Comparison of ENCODE assay signal across 13 mouse cellular contexts in the genomic region with DNA sequence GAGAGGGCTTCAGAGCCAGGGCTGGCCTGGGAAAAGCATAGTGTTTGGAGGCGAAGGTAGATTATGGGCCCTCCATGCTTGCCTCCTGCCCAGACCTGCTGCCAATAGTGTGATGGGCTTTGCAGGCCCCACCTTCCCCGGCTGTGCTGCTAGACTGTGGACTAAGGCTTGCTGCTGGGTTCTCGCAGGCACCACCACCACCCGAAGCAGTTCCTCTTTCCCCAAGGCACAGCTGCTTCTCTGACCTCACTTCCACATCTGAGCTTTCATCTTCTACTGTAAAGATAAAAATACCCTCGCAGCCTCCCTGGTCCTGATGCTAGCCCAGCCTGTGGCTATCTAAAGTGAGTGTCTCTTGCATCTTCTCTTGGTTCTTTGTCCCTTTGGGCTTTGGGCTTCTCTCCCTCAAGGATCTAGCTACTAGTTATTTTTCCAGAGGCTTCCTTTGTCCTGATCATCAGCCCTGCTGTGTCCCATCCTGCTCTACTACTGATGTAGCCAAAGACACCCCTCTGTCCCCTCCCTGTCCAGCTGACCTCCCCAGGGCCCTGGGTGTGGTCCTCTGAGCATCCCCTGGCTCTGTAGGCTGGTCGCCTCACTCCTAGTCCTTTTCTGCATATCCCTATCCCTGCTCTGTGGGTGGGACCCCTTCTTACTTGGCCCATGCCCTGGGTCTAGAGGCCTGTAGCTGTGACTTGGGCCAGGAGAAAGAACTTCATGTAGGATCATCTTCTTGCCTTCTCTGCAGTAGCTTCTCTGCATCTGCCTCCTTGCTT. TPM values are rescaled to one million over a fixed set of nuclear protein-coding genes. Genes with fewer than 3 reads are reported as not detected.
DNase-seq lines count a peak whose midpoint lies in the region; ATAC-seq and TF ChIP-seq lines count a peak whose summit lies in the region.
"Had no signal": no experiment of that assay in that cellular context is flagged by ENCODE, and none has a peak within 500 bp of the region (broad histone marks: within the 10 kb centered on the region; RNA-seq: fewer than 3 reads in every experiment).

No protein-coding gene starts in this region.

- TF ChIP-seq CTCF in thymus, adult 2 months (IDR thresholded peaks at IDR 0.05; ENCODE audit: borderline replicate concordance, control insufficient read depth, extremely low read depth, insufficient read depth, low read length, poor library complexity) = no peak
- no peak for TF ChIP-seq CTCF in bone marrow, adult 2 months (IDR thresholded peaks at IDR 0.05; ENCODE audit: control insufficient read depth, insufficient read depth, low read length)

- no peak overlapping the region for H3K4me2 ChIP-seq in midbrain, embryonic 16.5 days (ENCODE audit: low read length)
- H3K4me2 ChIP-seq in intestine, embryonic 16.5 days (ENCODE audit: low read depth, low read length) = no peak overlapping the region

- H3K4me1 ChIP-seq in thymus, adult 2 months (replicated peaks; ENCODE audit: control insufficient read depth, insufficient read depth, low read length) = peaks cover 22% of the 10 kb centered on the region
- H3K4me1 ChIP-seq in bone marrow, adult 2 months (ENCODE audit: control insufficient read depth, insufficient read depth, low read length) = peaks cover 2% of the 10 kb centered on the region
- H3K4me1 ChIP-seq in midbrain, embryonic 16.5 days (ENCODE audit: control insufficient read depth, insufficient read depth, low read length) = 0 out of 2 replicates have a peak, but pooled peaks cover 2% of the 10 kb centered on the region
- H3K4me1 ChIP-seq in intestine, embryonic 16.5 days (ENCODE audit: control insufficient read depth, insufficient read depth, low read length) = no peaks in the 10 kb centered on the region

- TF ChIP-seq POLR2A in thymus, adult 2 months (IDR thresholded peaks at IDR 0.05; ENCODE audit: control insufficient read depth, extremely low read depth, insufficient read depth, low read length, poor library complexity) = 0 out of 2 replicates have a peak, but pooled peaks have one; percentile 20
- TF ChIP-seq POLR2A in bone marrow, adult 2 months (IDR thresholded peaks at IDR 0.05; ENCODE audit: borderline replicate concordance, control insufficient read depth, low read depth, low read length) = peak; percentile 25; the same call in 1 of the 2 replicates

- whole genome bisulfite sequencing in thymus, adult 2 months = 19% methylated on average over 6 of the region's 6 CpGs
- 17% methylated on average over 6 of the region's 6 CpGs for WGBS in bone marrow, adult 2 months
- WGBS in midbrain, embryonic 16.5 days = 81% methylated on average over 6 of the region's 6 CpGs
- 72% methylated on average over 6 of the region's 6 CpGs for WGBS in intestine, embryonic 16.5 days

- no peaks in the 10 kb centered on the region for H3K36me3 ChIP-seq in thymus, adult 2 months (ENCODE audit: control insufficient read depth, insufficient read depth, low read length)
- no peaks in the 10 kb centered on the region for H3K36me3 ChIP-seq in midbrain, embryonic 16.5 days (ENCODE audit: control insufficient read depth, insufficient read depth, low read length)
- no peaks in the 10 kb centered on the region for H3K36me3 ChIP-seq in intestine, embryonic 16.5 days (ENCODE audit: control insufficient read depth, insufficient read depth, low read length)
- H3K36me3 ChIP-seq: hindbrain, embryonic 10.5 days had no signal

- peak overlapping the region; percentile 71; the same call in 1 of the 2 replicates for H3K27ac ChIP-seq in thymus, adult 2 months (ENCODE audit: control insufficient read depth, insufficient read depth, low read length)
- peak overlapping the region; percentile 70 for H3K27ac ChIP-seq in bone marrow, adult 2 months (ENCODE audit: control insufficient read depth, insufficient read depth, low read depth, low read length, poor library complexity)
- H3K27ac ChIP-seq in midbrain, embryonic 16.5 days (ENCODE audit: low read length) = no peak overlapping the region
- H3K27ac ChIP-seq in intestine, embryonic 16.5 days (ENCODE audit: low read length) = no peak overlapping the region
- H3K27ac ChIP-seq: hindbrain, embryonic 10.5 days had no signal

- H3K9me3 ChIP-seq in midbrain, embryonic 16.5 days (replicated peaks; ENCODE audit: control insufficient read depth, low read length, poor library complexity, severe bottlenecking) = no peaks in the 10 kb centered on the region
- H3K9me3 ChIP-seq in intestine, embryonic 16.5 days (ENCODE audit: control insufficient read depth, low read length) = no peaks in the 10 kb centered on the region
- H3K9me3 ChIP-seq: hindbrain, embryonic 10.5 days had no signal

- no peak for ATAC-seq in midbrain, embryonic 16.5 days
- ATAC-seq in intestine, embryonic 16.5 days = no peak
- ATAC-seq: forebrain, postnatal 0 days had no signal

- no peak for DNase-seq in thymus, adult 2 months
- no peak for DNase-seq in thymus, adult 18-20 months
- peak; percentile 71 for DNase-seq in naive thymus-derived CD4-positive, alpha-beta T cell, adult 2 months (ENCODE audit: low read depth)
- no peak for DNase-seq in left cerebral cortex, postnatal 25 days (ENCODE audit: low spot score in 2 of 2)
- DNase-seq: adrenal gland, postnatal 36 days; cerebellum, adult 2 months; forebrain, postnatal 0 days had no signal

- intact Hi-C loops in left cerebral cortex, postnatal 25 days (cut with DNase I) = no loop called here

- H3K4me3 ChIP-seq in thymus, adult 2 months (ENCODE audit: control insufficient read depth, insufficient read depth, low read length) = no peak overlapping the region
- H3K4me3 ChIP-seq in bone marrow, adult 2 months (replicated peaks; ENCODE audit: control insufficient read depth, low read depth, low read length) = no peak overlapping the region
- no peak overlapping the region for H3K4me3 ChIP-seq in midbrain, embryonic 16.5 days (ENCODE audit: low read depth, low read length)
- H3K4me3 ChIP-seq in intestine, embryonic 16.5 days (ENCODE audit: low read length) = no peak overlapping the region
- H3K4me3 ChIP-seq: hindbrain, embryonic 10.5 days had no signal

- H3K9ac ChIP-seq in midbrain, embryonic 16.5 days (ENCODE audit: low read depth, low read length) = no peak overlapping the region
- no peak overlapping the region for H3K9ac ChIP-seq in intestine, embryonic 16.5 days (ENCODE audit: low read depth, low read length)
- H3K9ac ChIP-seq: forebrain, postnatal 0 days had no signal

- H3K27me3 ChIP-seq in thymus, adult 2 months (ENCODE audit: control insufficient read depth, insufficient read depth, low read length) = no peaks in the 10 kb centered on the region
- no peaks in the 10 kb centered on the region for H3K27me3 ChIP-seq in midbrain, embryonic 16.5 days (ENCODE audit: control insufficient read depth, insufficient read depth, low read depth, low read length)
- no peaks in the 10 kb centered on the region for H3K27me3 ChIP-seq in intestine, embryonic 16.5 days (replicated peaks; ENCODE audit: control insufficient read depth, insufficient read depth, low read length)

RNA-seq across cellular contexts. Expression of a gene that starts 12.4 kb away (rescaled TPM):
- polyA plus RNA-seq in thymus, adult 2 months (2012; rRNA removed) = 6.0 and 6.4 TPM in 2 replicates
- 2.6 TPM in 2 replicates for polyA plus RNA-seq in bone marrow, adult 2 months (2011; ENCODE audit: insufficient read depth, insufficient read length, low replicate concordance, missing spikeins)
- 0.26 TPM in 1 of 2 replicates, not detected in the other for polyA plus RNA-seq in midbrain, embryonic 16.5 days (2015; fragmentation: Nextera tagmentation; extraction: Ambion mirVana)
- 1.8 and 2.0 TPM in 2 replicates for polyA plus RNA-seq in intestine, embryonic 16.5 days (2015; fragmentation: Nextera tagmentation; extraction: Ambion mirVana)
- under 1 TPM; 0.44 to 0.89 TPM for total RNA-seq in left cerebral cortex, postnatal 25 days (2021)
- total RNA-seq: forebrain, postnatal 0 days had no signal

RNA-seq across cellular contexts. Expression of a gene that starts 18.4 kb away (rescaled TPM):
- 101 and 106 TPM in 2 replicates for polyA plus RNA-seq in thymus, adult 2 months (2012; rRNA removed)
- polyA plus RNA-seq in bone marrow, adult 2 months (2011; ENCODE audit: insufficient read depth, insufficient read length, low replicate concordance, missing spikeins) = 32.3 and 48.1 TPM in 2 replicates
- polyA plus RNA-seq in midbrain, embryonic 16.5 days (2015; fragmentation: Nextera tagmentation; extraction: Ambion mirVana) = 68.3 and 71.7 TPM in 2 replicates
- polyA plus RNA-seq in intestine, embryonic 16.5 days (2015; fragmentation: Nextera tagmentation; extraction: Ambion mirVana) = 63.8 and 73.2 TPM in 2 replicates
- 10 to 100 TPM; 29.8 to 30.2 TPM for total RNA-seq in left cerebral cortex, postnatal 25 days (2021)

RNA-seq across cellular contexts. Expression of a gene that starts 19.7 kb away (rescaled TPM):
- 47.3 and 49.3 TPM in 2 replicates for polyA plus RNA-seq in thymus, adult 2 months (2012; rRNA removed)
- polyA plus RNA-seq in bone marrow, adult 2 months (2011; ENCODE audit: insufficient read depth, insufficient read length, low replicate concordance, missing spikeins) = 20.7 and 32.8 TPM in 2 replicates
- 1.2 and 1.3 TPM in 2 replicates for polyA plus RNA-seq in midbrain, embryonic 16.5 days (2015; fragmentation: Nextera tagmentation; extraction: Ambion mirVana)
- polyA plus RNA-seq in intestine, embryonic 16.5 days (2015; fragmentation: Nextera tagmentation; extraction: Ambion mirVana) = 14.9 and 16.2 TPM in 2 replicates
- total RNA-seq in left cerebral cortex, postnatal 25 days (2021) = 10 to 100 TPM; 10.5 to 11.1 TPM

RNA-seq across cellular contexts. Expression of a gene that starts 29.6 kb away (rescaled TPM):
- polyA plus RNA-seq in thymus, adult 2 months (2012; rRNA removed) = 0.98 and 1.9 TPM in 2 replicates
- polyA plus RNA-seq in bone marrow, adult 2 months (2011; ENCODE audit: insufficient read depth, insufficient read length, low replicate concordance, missing spikeins) = 1.4 TPM in 1 of 2 replicates, not detected in the other
- polyA plus RNA-seq in midbrain, embryonic 16.5 days (2015; fragmentation: Nextera tagmentation; extraction: Ambion mirVana) = 4.7 and 5.0 TPM in 2 replicates
- polyA plus RNA-seq in intestine, embryonic 16.5 days (2015; fragmentation: Nextera tagmentation; extraction: Ambion mirVana) = 0.05 TPM in 1 of 2 replicates, not detected in the other
- 1 to 10 TPM in 1 of 2 experiments, under 1 TPM in 1; 0.37 to 2.0 TPM for total RNA-seq in left cerebral cortex, postnatal 25 days (2021)
- total RNA-seq: heart, adult 8-10 months; liver, adult 2 months had no signal
- polyA plus RNA-seq: liver, adult 2 months had no signal

Comparison
In these comparisons a context has a peak if more than half of its experiments do, and no peak if none do; other contexts are left out.
1. H3K27ac ChIP-seq: peak in thymus, adult 2 months (single experiment) and bone marrow, adult 2 months (single experiment); none in midbrain, embryonic 16.5 days (single experiment) and intestine, embryonic 16.5 days (single experiment).